Mouse (Mus musculus): Measurements from ENCODE around the gene Aebp2. TPM values are rescaled to one million over a fixed set of nuclear protein-coding genes. Genes with fewer than 3 reads are reported as not detected.
A peak's percentile ranks its signal among the peaks of the same experiment; 100 is the strongest.

Gene Aebp2
- polyA plus RNA-seq, 1 experiment from 2014 or later: 7.3 TPM

DNA sequence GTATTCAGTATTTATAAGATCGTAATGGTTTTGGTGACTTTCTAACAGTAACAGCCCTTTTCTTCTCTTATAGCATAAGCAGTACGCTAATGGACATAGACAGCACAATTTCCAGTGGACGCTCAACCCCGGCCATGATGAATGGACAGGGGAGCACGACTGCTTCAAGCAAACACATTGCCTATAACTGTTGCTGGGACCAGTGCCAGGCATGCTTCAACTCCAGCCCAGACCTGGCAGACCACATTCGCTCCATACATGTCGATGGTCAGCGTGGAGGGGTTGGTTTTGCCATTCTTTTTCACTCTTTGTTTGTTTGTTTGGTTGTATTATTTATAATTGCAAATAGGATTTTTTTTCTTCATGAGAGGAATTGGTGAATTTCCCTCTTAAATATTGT, 11.2 kb downstream of the Aebp2 start:
- H3K27ac ChIP-seq (replicated peaks): no peak overlapping the region
- no peak for DNase-seq (ENCODE audit: low spot score)
- no peaks in the 10 kb centered on the region for H3K9me3 ChIP-seq (ENCODE audit: control insufficient read depth, low read length)
- H3K4me1 ChIP-seq (replicated peaks; ENCODE audit: control insufficient read depth, insufficient read depth): no peaks in the 10 kb centered on the region
- TF ChIP-seq EP300 (optimal IDR thresholded peaks at IDR 0.05) (no peak), CTCF (IDR thresholded peaks at IDR 0.05; ENCODE audit: low read depth) (no peak)
- no peaks in the 10 kb centered on the region for H3K27me3 ChIP-seq (ENCODE audit: control insufficient read depth, insufficient read depth, low read length)
- 69% methylated on average over 8 of the region's 8 CpGs for WGBS
- H3K4me3 ChIP-seq (ENCODE audit: low read depth, low read length): no peak overlapping the region
- ATAC-seq (ENCODE audit: low FRiP score, low TSS enrichment): no peak
- H3K36me3 ChIP-seq (ENCODE audit: control insufficient read depth, insufficient read depth, low read length): peaks cover 13% of the 10 kb centered on the region
- no peak overlapping the region for H3K9ac ChIP-seq (ENCODE audit: low read length)
- no peak overlapping the region for H3K4me2 ChIP-seq (replicated peaks; ENCODE audit: low read depth)

GRCm38 (mm10) chr6:140636290-140636689, 13.8 kb downstream of the Aebp2 start:
- WGBS: 89% methylated on average over 4 of the region's 4 CpGs
- Histone ChIP-seq H3K4me1 (replicated peaks; ENCODE audit: control insufficient read depth, insufficient read depth) (no peaks in the 10 kb centered on the region), H3K9me3 (ENCODE audit: control insufficient read depth, low read length) (no peaks in the 10 kb centered on the region)

GRCm38 (mm10) chr6:140642010-140642409, 19.5 kb downstream of the Aebp2 start:
- Histone ChIP-seq H3K4me2 (replicated peaks; ENCODE audit: low read depth) (no peak overlapping the region), H3K27ac (replicated peaks) (0 out of 2 replicates have a peak overlapping the region, but pooled peaks have one; percentile 13), H3K36me3 (ENCODE audit: control insufficient read depth, insufficient read depth, low read length) (peaks cover 22% of the 10 kb centered on the region), H3K9ac (ENCODE audit: low read length) (no peak overlapping the region), H3K27me3 (ENCODE audit: control insufficient read depth, insufficient read depth, low read length) (no peaks in the 10 kb centered on the region), H3K4me3 (ENCODE audit: low read depth, low read length) (no peak overlapping the region), H3K9me3 (ENCODE audit: control insufficient read depth, low read length) (no peaks in the 10 kb centered on the region), H3K4me1 (replicated peaks; ENCODE audit: control insufficient read depth, insufficient read depth) (no peaks in the 10 kb centered on the region)
- 87% methylated on average over 7 of the region's 7 CpGs for WGBS
- TF ChIP-seq CTCF (IDR thresholded peaks at IDR 0.05; ENCODE audit: low read depth): no peak
- TF ChIP-seq EP300 (optimal IDR thresholded peaks at IDR 0.05): no peak
- no peak for ATAC-seq (ENCODE audit: low FRiP score, low TSS enrichment)
- no peak for DNase-seq (ENCODE audit: low spot score)

More at GRCm38 (mm10) chr6:140636290-140636689, 13.8 kb downstream of the Aebp2 start:
- TF ChIP-seq CTCF (IDR thresholded peaks at IDR 0.05; ENCODE audit: low read depth): no peak
- TF ChIP-seq EP300 (optimal IDR thresholded peaks at IDR 0.05): no peak
- no peak for DNase-seq (ENCODE audit: low spot score)
- Histone ChIP-seq H3K9ac (ENCODE audit: low read length) (no peak overlapping the region), H3K4me2 (replicated peaks; ENCODE audit: low read depth) (no peak overlapping the region), H3K4me3 (ENCODE audit: low read depth, low read length) (no peak overlapping the region), H3K27me3 (ENCODE audit: control insufficient read depth, insufficient read depth, low read length) (no peaks in the 10 kb centered on the region), H3K36me3 (ENCODE audit: control insufficient read depth, insufficient read depth, low read length) (peaks cover 20% of the 10 kb centered on the region), H3K27ac (replicated peaks) (no peak overlapping the region)
- ATAC-seq (ENCODE audit: low FRiP score, low TSS enrichment): no peak

DNA sequence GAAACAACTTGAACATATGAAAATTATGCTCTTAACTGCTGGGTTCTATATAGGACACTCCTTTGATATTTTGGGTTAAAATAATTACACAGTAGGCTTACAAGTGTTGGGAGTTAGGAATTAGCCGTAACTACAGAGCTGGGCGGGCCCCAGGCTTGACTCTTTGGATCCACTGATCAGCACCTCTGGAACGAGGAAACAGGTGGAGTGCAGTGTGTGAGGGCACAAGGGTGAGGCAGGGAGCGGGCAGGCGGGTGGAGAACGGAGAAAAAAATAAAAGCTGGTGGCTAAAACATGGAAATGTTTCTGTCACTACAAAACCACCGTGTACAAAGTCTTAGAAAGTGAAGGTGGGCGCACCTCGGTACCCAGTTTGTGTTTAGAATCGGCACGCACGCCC, 20.2 kb downstream of the Aebp2 start:
- H3K4me3 ChIP-seq (ENCODE audit: low read depth, low read length): no peak overlapping the region
- no peak overlapping the region for H3K27ac ChIP-seq (replicated peaks)
- ATAC-seq (ENCODE audit: low FRiP score, low TSS enrichment) (peak; percentile 86), DNase-seq (ENCODE audit: low spot score) (peak; percentile 57)
- H3K9me3 ChIP-seq (ENCODE audit: control insufficient read depth, low read length): no peaks in the 10 kb centered on the region
- TF ChIP-seq EP300 (optimal IDR thresholded peaks at IDR 0.05) (no peak), CTCF (IDR thresholded peaks at IDR 0.05; ENCODE audit: low read depth) (no peak)
- H3K4me1 ChIP-seq (replicated peaks; ENCODE audit: control insufficient read depth, insufficient read depth): no peaks in the 10 kb centered on the region
- peaks cover 19% of the 10 kb centered on the region for H3K36me3 ChIP-seq (ENCODE audit: control insufficient read depth, insufficient read depth, low read length)
- no peak overlapping the region for H3K9ac ChIP-seq (ENCODE audit: low read length)
- H3K4me2 ChIP-seq (replicated peaks; ENCODE audit: low read depth): no peak overlapping the region
- 70% methylated on average over 12 of the region's 12 CpGs for WGBS
- H3K27me3 ChIP-seq (ENCODE audit: control insufficient read depth, insufficient read depth, low read length): no peaks in the 10 kb centered on the region

- H3K4me2 ChIP-seq (replicated peaks; ENCODE audit: low read depth): no peak overlapping the region
- H3K9me3 ChIP-seq (ENCODE audit: control insufficient read depth, low read length): no peaks in the 10 kb centered on the region
- H3K9ac ChIP-seq (ENCODE audit: low read length): no peak overlapping the region
- H3K27me3 ChIP-seq (ENCODE audit: control insufficient read depth, insufficient read depth, low read length): no peaks in the 10 kb centered on the region
- TF ChIP-seq EP300 (optimal IDR thresholded peaks at IDR 0.05) (no peak), CTCF (IDR thresholded peaks at IDR 0.05; ENCODE audit: low read depth) (peak; percentile 69)
- H3K4me3 ChIP-seq (ENCODE audit: low read depth, low read length): no peak overlapping the region
- ATAC-seq (ENCODE audit: low FRiP score, low TSS enrichment) (no peak), DNase-seq (ENCODE audit: low spot score) (no peak)
- no peaks in the 10 kb centered on the region for H3K4me1 ChIP-seq (replicated peaks; ENCODE audit: control insufficient read depth, insufficient read depth)
- peaks cover 12% of the 10 kb centered on the region; the same call in 1 of the 2 replicates for H3K36me3 ChIP-seq (ENCODE audit: control insufficient read depth, insufficient read depth, low read length)
- no peak overlapping the region for H3K27ac ChIP-seq (replicated peaks)
Observed at GRCm38 (mm10) chr6:140645931-140646330, 23.5 kb downstream of the Aebp2 start.

- WGBS: 51% methylated on average over 6 of the region's 6 CpGs
- peaks cover 12% of the 10 kb centered on the region; the same call in 1 of the 2 replicates for H3K36me3 ChIP-seq (ENCODE audit: control insufficient read depth, insufficient read depth, low read length)
- no peaks in the 10 kb centered on the region for H3K27me3 ChIP-seq (ENCODE audit: control insufficient read depth, insufficient read depth, low read length)
- H3K9ac ChIP-seq (ENCODE audit: low read length): no peak overlapping the region
- H3K4me3 ChIP-seq (ENCODE audit: low read depth, low read length): no peak overlapping the region
- DNase-seq (ENCODE audit: low spot score) (no peak), ATAC-seq (ENCODE audit: low FRiP score, low TSS enrichment) (peak; percentile 63; the same call in 1 of the 2 replicates)
- no peaks in the 10 kb centered on the region for H3K9me3 ChIP-seq (ENCODE audit: control insufficient read depth, low read length)
- no peaks in the 10 kb centered on the region for H3K4me1 ChIP-seq (replicated peaks; ENCODE audit: control insufficient read depth, insufficient read depth)
- TF ChIP-seq EP300 (optimal IDR thresholded peaks at IDR 0.05): no peak
- TF ChIP-seq CTCF (IDR thresholded peaks at IDR 0.05; ENCODE audit: low read depth): no peak
- no peak overlapping the region for H3K4me2 ChIP-seq (replicated peaks; ENCODE audit: low read depth)
- H3K27ac ChIP-seq (replicated peaks): 0 out of 2 replicates have a peak overlapping the region, but pooled peaks have one; percentile 30
Observed at GRCm38 (mm10) chr6:140646892-140647291, 24.4 kb downstream of the Aebp2 start.

Measured in stomach, postnatal 0 days (tissue).